Mouse (Mus musculus) myocyte (in vitro differentiated cells): ENCODE measurements around the gene Bcl2l1.

Experiments
- CEBPB ChIP-seq: IDR thresholded peaks from 2 replicates; pipeline ENCODE4 v1.6.1; 2011; ENCODE audit warnings: mild to moderate bottlenecking, moderate library complexity; ENCODE audit not compliant: poor library complexity, insufficient read depth, severe bottlenecking
- E2F4 ChIP-seq: IDR thresholded peaks from one replicate; pipeline ENCODE4 v1.6.1; 2011; ENCODE audit warnings: mild to moderate bottlenecking, control low read depth, moderate library complexity; ENCODE audit not compliant: insufficient read depth
- MAX ChIP-seq: IDR thresholded peaks from one replicate; pipeline ENCODE4 v1.6.1; 2011; ENCODE audit warnings: low read depth, mild to moderate bottlenecking, control low read depth
- MYOD1 ChIP-seq, 3 experiments: IDR thresholded peaks; one replicate each; pipeline ENCODE4 v1.6.1; 2011; ENCODE audit warnings: control low read depth in 2 of 3, low read depth in 2 of 3, mild to moderate bottlenecking in 2 of 3, moderate library complexity in 1 of 3; ENCODE audit not compliant: insufficient read length in 2 of 3, control insufficient read depth in 1 of 3
- MYOG ChIP-seq, 3 experiments: IDR thresholded peaks; one replicate each; pipeline ENCODE4 v1.6.1; 2011; ENCODE audit warnings: control low read depth in 2 of 3, low read depth in 2 of 3, mild to moderate bottlenecking in 2 of 3; ENCODE audit not compliant: insufficient read length in 2 of 3, control insufficient read depth in 1 of 3, insufficient read depth in 1 of 3
- POLR2A ChIP-seq: IDR thresholded peaks from one replicate; pipeline ENCODE4 v1.6.1; 2011; ENCODE audit warnings: low read depth, mild to moderate bottlenecking, control low read depth, moderate library complexity; ENCODE audit not compliant: insufficient read length
- POLR2AphosphoS2 ChIP-seq: IDR thresholded peaks from one replicate; pipeline ENCODE4 v1.6.1; 2011; ENCODE audit warnings: low read depth, control low read depth; ENCODE audit not compliant: insufficient read length
- TCF12 ChIP-seq: IDR thresholded peaks from one replicate; pipeline ENCODE4 v1.6.1; 2011; ENCODE audit warnings: mild to moderate bottlenecking, control low read depth; ENCODE audit not compliant: poor library complexity, insufficient read depth, severe bottlenecking
- TCF3 ChIP-seq: IDR thresholded peaks from one replicate; pipeline ENCODE4 v1.6.1; 2011; ENCODE audit warnings: low read depth, control low read depth; ENCODE audit not compliant: insufficient read length
- USF1 ChIP-seq: IDR thresholded peaks from one replicate; pipeline ENCODE4 v1.6.1; 2011; ENCODE audit warnings: low read depth, mild to moderate bottlenecking, control low read depth, moderate library complexity

DNA sequence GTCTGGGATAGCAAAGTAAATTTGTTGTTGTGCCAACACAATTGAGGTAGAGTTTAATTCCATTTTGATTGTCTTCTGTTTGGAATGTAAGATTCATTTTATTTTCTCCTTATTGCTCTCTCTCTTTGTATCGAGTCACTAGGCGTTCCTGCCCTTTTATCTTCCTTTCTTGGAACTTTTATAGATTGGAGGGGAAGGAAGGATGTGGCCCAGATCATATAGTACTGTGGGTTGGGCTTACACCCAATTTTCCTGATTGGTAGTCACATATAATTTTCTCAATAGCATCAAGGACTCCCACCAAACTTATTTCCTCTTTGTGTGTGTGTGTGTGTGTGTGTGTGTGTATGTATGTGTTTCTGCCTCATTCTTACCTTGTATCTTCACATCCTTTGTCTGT, 16.9 kb upstream of the Bcl2l1 start:
- no peak for TF ChIP-seq POLR2A
- no peak for TF ChIP-seq MAX
- TF ChIP-seq E2F4: no peak
- no peak for TF ChIP-seq TCF12
- no peak for TF ChIP-seq USF1
- TF ChIP-seq TCF3: no peak
- TF ChIP-seq MYOD1 (IDR thresholded peaks at IDR 0.05; ENCODE audit: control insufficient read depth in 1 of 3, insufficient read length in 2 of 3, low read depth in 2 of 3): no peak
- TF ChIP-seq CEBPB: no peak
- TF ChIP-seq POLR2AphosphoS2: no peak
- no peak for TF ChIP-seq MYOG (IDR thresholded peaks at IDR 0.05; ENCODE audit: control insufficient read depth in 1 of 3, insufficient read depth in 1 of 3, insufficient read length in 2 of 3, low read depth in 2 of 3)
